Mouse (Mus musculus) hindbrain, embryonic 12.5 days (tissue): Measurements from ENCODE around the gene Etnppl. TPM values are rescaled to one million over a fixed set of nuclear protein-coding genes. Genes with fewer than 3 reads are reported as not detected.

Experiments
- ATAC-seq: fragments of 200-750 bp; cut with Nextera tagmentation; 2 replicates; pipeline ENCODE4 v1.8.0; 2017; ENCODE audit warnings: moderate TSS enrichment; ENCODE audit not compliant: low FRiP score
- H3K27ac ChIP-seq: fragments of 300-500 bp; sonication (generic); 2 replicates; pipeline ENCODE4 v1.5.1; 2016; ENCODE audit warnings: mild to moderate bottlenecking
- H3K27me3 ChIP-seq: fragments of 300-500 bp; sonication (generic); 2 replicates; pipeline ENCODE4 v1.6.1; 2016; ENCODE audit warnings: mild to moderate bottlenecking
- H3K36me3 ChIP-seq: fragments of 300-500 bp; sonication (generic); 2 replicates; pipeline ENCODE4 v1.6.1; 2016; ENCODE audit warnings: mild to moderate bottlenecking
- H3K4me1 ChIP-seq: fragments of 300-500 bp; sonication (generic); 2 replicates; pipeline ENCODE4 v1.6.1; 2016
- H3K4me2 ChIP-seq: fragments of 300-500 bp; sonication (generic); replicated peaks from 2 replicates; pipeline ENCODE4 v1.6.1; 2016; ENCODE audit warnings: mild to moderate bottlenecking
- H3K4me3 ChIP-seq: fragments of 300-500 bp; sonication (generic); 2 replicates; pipeline ENCODE4 v1.5.1; 2016; ENCODE audit warnings: mild to moderate bottlenecking
- H3K9ac ChIP-seq: fragments of 300-500 bp; sonication (generic); 2 replicates; pipeline ENCODE4 v1.6.1; 2016; ENCODE audit warnings: mild to moderate bottlenecking, moderate library complexity
- H3K9me3 ChIP-seq: fragments of 300-500 bp; sonication (generic); replicated peaks from 2 replicates; pipeline ENCODE4 v1.6.1; 2016; ENCODE audit warnings: mild to moderate bottlenecking
- WGBS: fragments of 180-500 bp; shearing (Covaris S2); methylation state at CpG from one replicate; pipeline ENCODE4 v1.1.7; 2016; 5-methylcytosine and 5-hydroxymethylcytosine counted together
- polyA plus RNA-seq: library from polyadenylated mRNA; unstranded; fragments of >200 nt; fragmentation: Nextera tagmentation; extraction: Ambion mirVana; gene quantifications from 2 replicates; pipeline ENCODE4 v1.2.1, GENCODE M21; 2016

The Etnppl gene
- polyA plus RNA-seq, 1 experiment from 2014 or later, result not detected

GRCm38 (mm10) chr3:130682183-130682582, 64.9 kb downstream of the Etnppl start:
- H3K4me2 ChIP-seq, result no peak overlapping the region
- no peak overlapping the region for H3K4me3 ChIP-seq
- H3K36me3 ChIP-seq, result no peaks in the 10 kb centered on the region
- 87% methylated on average over 9 of the region's 9 CpGs for WGBS
- no peak overlapping the region for H3K27ac ChIP-seq
- no peak overlapping the region for H3K9ac ChIP-seq
- no peak for ATAC-seq
- H3K4me1 ChIP-seq, result no peaks in the 10 kb centered on the region
- H3K27me3 ChIP-seq, result no peaks in the 10 kb centered on the region
- H3K9me3 ChIP-seq, result no peaks in the 10 kb centered on the region

- no peak overlapping the region for H3K4me3 ChIP-seq
- no peaks in the 10 kb centered on the region for H3K27me3 ChIP-seq
- no peak for ATAC-seq
Measured at GRCm38 (mm10) chr3:130683836-130684235, 66.6 kb downstream of the Etnppl start.

GRCm38 (mm10) chr3:130684276-130685013, 67.2 kb downstream of the Etnppl start:
- no peak overlapping the region for H3K27ac ChIP-seq
- no peaks in the 10 kb centered on the region for H3K27me3 ChIP-seq
- H3K9ac ChIP-seq, result no peak overlapping the region
- H3K4me2 ChIP-seq, result no peak overlapping the region
- no peak for ATAC-seq
- H3K4me1 ChIP-seq, result no peaks in the 10 kb centered on the region
- 80% methylated on average over 9 of the region's 9 CpGs for WGBS
- H3K9me3 ChIP-seq, result no peaks in the 10 kb centered on the region
- no peaks in the 10 kb centered on the region for H3K36me3 ChIP-seq
- no peak overlapping the region for H3K4me3 ChIP-seq

More at GRCm38 (mm10) chr3:130683836-130684235, 66.6 kb downstream of the Etnppl start:
- Histone ChIP-seq H3K9ac (no peak overlapping the region), H3K9me3 (no peaks in the 10 kb centered on the region), H3K36me3 (no peaks in the 10 kb centered on the region), H3K4me2 (no peak overlapping the region), H3K27ac (no peak overlapping the region), H3K4me1 (no peaks in the 10 kb centered on the region)
- WGBS, result 82% methylated on average over 8 of the region's 8 CpGs

- Histone ChIP-seq H3K9ac (no peak overlapping the region), H3K27me3 (no peaks in the 10 kb centered on the region), H3K9me3 (no peaks in the 10 kb centered on the region), H3K36me3 (no peaks in the 10 kb centered on the region), H3K27ac (no peak overlapping the region), H3K4me1 (no peaks in the 10 kb centered on the region; the same call in 1 of the 2 replicates), H3K4me2 (no peak overlapping the region), H3K4me3 (no peak overlapping the region)
- ATAC-seq, result no peak
- WGBS, result 88% methylated on average over 8 of the region's 8 CpGs
Measured at GRCm38 (mm10) chr3:130685014-130685366, 67.7 kb downstream of the Etnppl start.

- H3K9me3 ChIP-seq, result no peaks in the 10 kb centered on the region
- H3K36me3 ChIP-seq, result no peaks in the 10 kb centered on the region
- H3K4me1 ChIP-seq, result peaks cover 7% of the 10 kb centered on the region
- H3K27ac ChIP-seq, result no peak overlapping the region
- H3K9ac ChIP-seq, result no peak overlapping the region
- H3K4me2 ChIP-seq, result no peak overlapping the region
- H3K27me3 ChIP-seq, result no peaks in the 10 kb centered on the region
- no peak for ATAC-seq
- WGBS, result 74% methylated on average over 1 of the region's 1 CpGs
- H3K4me3 ChIP-seq, result no peak overlapping the region
Measured at GRCm38 (mm10) chr3:130687051-130687450, 69.8 kb downstream of the Etnppl start.

Other genes starting within 250 kb of the Etnppl start
- gene Ostc, start 92.0 kb downstream of the Etnppl start, polyA plus RNA-seq, result 271 and 273 TPM in 2 replicates
- gene Rpl34, start 113.0 kb downstream of the Etnppl start, polyA plus RNA-seq, result 479 and 601 TPM in 2 replicates